Mouse (Mus musculus) cerebellum, postnatal 36 days (tissue): ENCODE results near the gene Carns1.
A peak's percentile ranks its signal among the peaks of the same experiment; 100 is the strongest.

Experiments used
- DNase-seq, 2 experiments: peaks; one replicate each; pipeline ENCODE4 v3.0.0; 2021 to 2022; ENCODE audit warnings: mixed read lengths in 2 of 2

Gene Carns1

GRCm38 (mm10) chr19:4169810-4170209 is 5.5 kb downstream of the Carns1 start:
- DNase-seq = peak in 1 of 2 experiments; percentile 63

GRCm38 (mm10) chr19:4169378-4169784 is 5.9 kb downstream of the Carns1 start:
- peak; percentile 99 to 100 for DNase-seq

GRCm38 (mm10) chr19:4166678-4167476 is 8.4 kb downstream of the Carns1 start:
- no peak for DNase-seq

- no peak for DNase-seq
Measured at GRCm38 (mm10) chr19:4164721-4165120, 10.6 kb downstream of the Carns1 start.

GRCm38 (mm10) chr19:4164100-4164499 is 11.2 kb downstream of the Carns1 start:
- no peak for DNase-seq

- no peak for DNase-seq
Measured at GRCm38 (mm10) chr19:4163543-4163887, 11.8 kb downstream of the Carns1 start.

- DNase-seq = peak; percentile 97 to 98
Measured at GRCm38 (mm10) chr19:4162646-4163542, 12.4 kb downstream of the Carns1 start, which contains the start of gene Rps6kb2. TSS of gene Rps6kb2 (minus strand) at chr19:4163354.

GRCm38 (mm10) chr19:4159049-4159448 is 16.2 kb downstream of the Carns1 start:
- no peak for DNase-seq

- no peak for DNase-seq
Measured at GRCm38 (mm10) chr19:4156771-4157170, 18.5 kb downstream of the Carns1 start.

- no peak for DNase-seq
Measured at GRCm38 (mm10) chr19:4156073-4156579, 19.2 kb downstream of the Carns1 start.

- DNase-seq = no peak
Measured at GRCm38 (mm10) chr19:4155223-4156072, 19.8 kb downstream of the Carns1 start.

GRCm38 (mm10) chr19:4154437-4155222 is 20.6 kb downstream of the Carns1 start:
- no peak for DNase-seq

GRCm38 (mm10) chr19:4153232-4153654 is 22.0 kb downstream of the Carns1 start, which contains the start of gene Ptprcap:
TSS of gene Ptprcap (plus strand) at chr19:4153604.
- peak; percentile 73 for DNase-seq

GRCm38 (mm10) chr19:4152445-4153231 is 22.6 kb downstream of the Carns1 start:
- DNase-seq = no peak

GRCm38 (mm10) chr19:4151898-4152297 is 23.4 kb downstream of the Carns1 start:
- no peak for DNase-seq

- no peak for DNase-seq
Measured at GRCm38 (mm10) chr19:4151488-4151860, 23.8 kb downstream of the Carns1 start.

GRCm38 (mm10) chr19:4150567-4151487 is 24.5 kb downstream of the Carns1 start:
- no peak for DNase-seq

- no peak for DNase-seq
Measured at GRCm38 (mm10) chr19:4149764-4150461, 25.4 kb downstream of the Carns1 start.

- DNase-seq = no peak
Measured at GRCm38 (mm10) chr19:4149283-4149682, 26.0 kb downstream of the Carns1 start.
